Mouse (Mus musculus) kidney, postnatal 4 days (tissue): ENCODE data around the gene Tmem104.

ENCODE experiments used
- DNase-seq, 2 experiments: peaks; one replicate each; pipeline ENCODE4 v3.0.0; 2021; ENCODE audit warnings: mixed read lengths in 2 of 2

Tmem104 gene

DNA sequence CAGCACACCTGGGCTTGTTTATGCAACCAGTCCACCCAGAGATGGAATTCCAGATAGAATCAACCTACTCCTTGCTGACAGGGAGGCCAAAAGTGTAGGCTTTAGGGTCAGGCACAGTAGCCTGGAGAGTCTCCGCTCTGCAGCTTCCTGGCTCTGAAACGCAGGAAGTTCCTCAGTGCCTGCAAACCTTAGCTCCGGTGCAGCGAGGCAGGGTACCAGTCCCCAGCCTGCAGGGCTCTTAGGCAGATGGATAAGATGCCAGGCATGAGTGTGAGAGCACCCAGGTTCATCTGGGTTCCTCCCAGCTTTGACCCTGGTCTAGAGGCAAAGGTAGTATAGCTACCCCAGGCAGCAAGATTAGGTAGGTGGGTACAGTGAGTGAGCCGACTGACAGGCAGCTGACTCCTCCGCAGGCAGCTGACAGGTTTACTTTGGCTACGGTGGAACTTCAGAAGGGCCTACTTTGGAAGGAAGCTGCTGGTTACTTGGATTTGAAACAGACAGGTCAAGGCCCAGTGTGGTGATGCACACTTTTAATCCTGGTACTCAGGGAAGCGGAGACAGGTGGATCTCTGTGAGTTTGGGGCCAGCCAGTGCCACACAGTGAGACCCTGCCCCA is 19.5 kb upstream of the Tmem104 start:
- no peak for DNase-seq

DNA sequence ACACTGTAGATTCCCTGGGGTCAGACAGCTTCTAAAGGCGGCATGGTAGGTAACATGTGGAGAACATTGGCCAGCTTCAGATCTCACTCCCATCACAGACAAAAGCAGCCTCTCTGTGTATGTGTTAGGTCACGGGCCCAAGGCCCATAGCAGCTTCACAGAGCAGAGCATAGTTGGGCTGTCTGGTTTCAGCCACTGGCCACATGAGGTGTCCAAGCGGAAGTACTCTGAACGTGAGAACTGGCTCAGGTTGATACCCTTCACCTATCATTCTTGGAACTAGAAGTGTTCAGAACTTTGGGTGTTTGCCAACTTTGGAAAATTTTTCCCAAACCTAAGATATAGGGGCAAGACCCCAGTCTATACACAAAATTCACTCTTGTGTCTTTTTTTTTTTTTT is 17.9 kb upstream of the Tmem104 start:
- no peak for DNase-seq

DNA sequence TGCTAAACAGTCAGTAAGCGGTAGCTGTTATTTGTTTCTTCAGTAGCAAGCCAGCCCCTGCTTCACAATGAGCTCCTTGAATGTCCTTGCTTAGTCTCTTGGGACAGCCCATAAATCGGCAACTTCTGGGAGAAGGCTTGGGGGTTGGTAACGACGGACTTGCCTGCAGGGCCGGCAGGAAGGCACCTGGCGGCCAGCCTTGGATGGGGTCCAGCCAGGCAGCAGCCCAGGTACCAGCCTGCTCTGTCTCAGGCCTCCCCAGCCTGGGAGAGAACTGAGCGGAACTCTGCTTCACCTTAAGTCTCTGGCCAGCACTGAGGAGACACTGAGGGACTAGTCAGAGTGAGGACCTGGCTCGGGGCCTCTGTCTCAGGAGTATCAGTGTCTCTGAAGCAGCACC is 16.2 kb upstream of the Tmem104 start:
- DNase-seq, result peak; percentile 49 to 56

DNA sequence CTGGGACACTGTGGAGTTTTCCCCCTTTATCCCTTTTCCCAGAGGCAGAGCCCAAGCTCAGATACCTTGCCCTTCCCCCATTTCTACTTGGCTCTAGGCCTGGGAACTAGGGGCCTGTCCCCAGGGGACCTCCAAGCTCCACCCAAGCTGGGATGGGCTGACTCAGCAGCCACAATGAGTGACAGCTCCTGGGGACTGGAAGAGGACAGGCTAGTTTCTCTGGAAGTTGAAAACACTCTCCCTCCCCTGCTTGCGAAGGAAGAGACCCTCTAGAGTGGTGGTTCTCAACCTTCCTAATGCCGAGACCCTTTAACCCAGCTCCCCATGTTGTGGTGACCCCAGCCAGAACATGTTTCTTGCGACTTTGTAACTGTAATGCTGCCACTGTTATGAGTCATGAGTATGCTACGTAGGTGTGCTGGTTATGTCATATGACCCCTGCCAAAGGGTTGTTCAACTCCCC is 14.4 kb upstream of the Tmem104 start:
- DNase-seq, result peak; percentile 69 to 77

DNA sequence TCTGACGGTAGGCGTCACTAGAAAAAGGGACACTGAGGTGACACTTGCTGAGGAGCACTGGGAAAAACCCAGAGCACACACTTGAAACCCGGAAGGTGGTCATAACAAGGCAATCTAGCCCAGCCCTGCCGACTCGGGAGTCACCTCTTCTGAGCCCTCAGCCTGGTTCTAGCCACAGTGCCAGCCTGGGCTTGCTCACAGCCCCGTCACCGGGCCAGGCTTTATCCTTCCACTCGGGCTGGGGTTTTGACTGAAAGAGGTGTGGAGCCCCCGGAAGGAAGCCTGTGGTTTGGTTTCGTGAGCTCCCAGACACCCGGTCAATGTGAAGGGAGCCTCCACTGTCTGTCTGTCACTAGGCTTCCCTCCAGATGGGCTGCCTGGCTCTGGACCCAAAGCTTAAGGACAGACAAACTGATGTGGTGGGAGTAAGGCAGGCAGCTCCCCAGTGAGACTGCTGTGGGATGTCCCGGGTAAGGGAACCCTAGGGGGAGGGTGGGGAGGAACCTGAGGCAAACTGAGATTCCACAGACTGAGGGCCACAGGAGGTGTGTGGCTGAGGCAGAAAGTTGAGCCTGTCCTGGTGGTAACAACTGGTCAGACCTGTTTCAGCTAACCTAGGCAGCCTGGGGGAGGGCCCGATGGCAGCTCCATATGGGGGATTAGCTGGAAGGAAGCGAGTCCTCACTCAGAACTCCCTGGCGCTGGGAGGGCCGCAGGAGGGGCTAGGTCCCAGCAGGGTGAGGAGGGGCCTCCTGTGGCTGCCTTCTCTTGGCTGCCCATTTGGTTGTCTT is 13.5 kb upstream of the Tmem104 start:
- DNase-seq, result peak; percentile 53 to 70

DNA sequence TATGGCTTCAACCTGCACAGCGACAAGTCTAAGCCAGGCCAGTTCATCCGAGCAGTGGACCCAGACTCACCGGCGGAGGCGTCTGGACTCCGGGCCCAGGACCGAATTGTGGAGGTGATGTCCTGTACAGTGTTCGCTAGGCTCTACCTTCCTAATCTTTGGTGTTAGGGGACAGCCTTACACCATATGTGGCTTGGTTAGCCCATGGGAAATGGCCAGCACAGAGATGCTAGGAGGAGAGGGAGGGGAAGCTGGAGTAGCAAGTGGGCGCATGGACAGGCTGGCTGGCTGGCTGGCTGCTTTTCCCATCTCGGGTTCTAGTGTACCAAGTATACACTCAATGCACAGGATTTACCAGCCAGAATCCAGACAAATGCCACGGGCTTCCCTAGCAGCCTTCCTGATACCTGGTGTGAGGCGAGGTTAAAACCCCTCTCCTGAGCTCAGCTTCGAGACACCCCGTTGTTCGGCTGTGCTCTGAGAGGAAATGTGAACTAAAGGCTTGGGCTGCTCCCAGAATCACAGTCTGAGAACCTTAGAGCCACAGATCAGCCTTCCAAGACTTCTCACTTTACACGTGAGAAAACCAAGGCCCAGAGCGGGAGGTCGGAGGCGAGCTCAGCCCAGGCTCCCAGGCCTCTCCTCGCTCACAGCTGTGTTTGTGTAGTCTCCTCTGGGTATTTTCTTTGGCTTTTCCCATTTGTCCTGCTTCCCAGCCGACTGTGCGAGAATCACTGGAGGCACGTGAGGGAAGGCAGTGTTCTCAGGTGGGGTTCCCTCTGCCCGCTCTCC is 10.7 kb upstream of the Tmem104 start:
- peak in 1 of 2 experiments; percentile 47 for DNase-seq

DNA sequence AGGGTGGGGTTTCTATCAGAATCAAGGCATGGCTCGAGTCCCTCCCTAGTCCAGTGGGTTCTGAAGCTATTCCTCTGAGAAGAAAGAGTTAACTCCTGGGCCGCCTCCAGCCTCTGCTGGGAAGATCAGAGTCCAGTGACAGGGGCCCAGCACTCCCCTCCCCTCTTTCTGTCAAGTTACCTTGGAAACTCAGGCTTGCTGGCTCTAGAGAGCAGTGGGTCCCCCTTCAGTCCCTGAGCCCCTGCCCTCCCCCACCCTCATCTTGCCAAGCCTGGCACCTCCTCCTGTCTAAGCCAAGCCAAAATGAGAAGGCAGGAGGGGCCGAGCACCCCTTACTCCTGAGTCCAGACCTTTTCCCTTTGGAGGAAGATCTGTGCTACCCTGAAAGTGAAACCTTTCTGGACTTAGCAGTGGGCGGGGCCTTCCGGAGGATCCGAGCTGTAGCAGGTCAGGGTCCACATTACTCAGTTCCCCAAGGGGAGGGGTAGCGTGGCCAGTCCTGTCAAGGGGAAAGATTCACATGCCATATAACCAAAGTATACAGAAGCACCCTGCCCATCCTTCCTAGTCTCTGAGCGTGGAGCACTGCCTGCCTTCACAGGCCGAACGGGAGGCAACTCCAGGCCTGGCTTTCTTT is 9.6 kb upstream of the Tmem104 start:
- DNase-seq, result peak; percentile 68 to 82

DNA sequence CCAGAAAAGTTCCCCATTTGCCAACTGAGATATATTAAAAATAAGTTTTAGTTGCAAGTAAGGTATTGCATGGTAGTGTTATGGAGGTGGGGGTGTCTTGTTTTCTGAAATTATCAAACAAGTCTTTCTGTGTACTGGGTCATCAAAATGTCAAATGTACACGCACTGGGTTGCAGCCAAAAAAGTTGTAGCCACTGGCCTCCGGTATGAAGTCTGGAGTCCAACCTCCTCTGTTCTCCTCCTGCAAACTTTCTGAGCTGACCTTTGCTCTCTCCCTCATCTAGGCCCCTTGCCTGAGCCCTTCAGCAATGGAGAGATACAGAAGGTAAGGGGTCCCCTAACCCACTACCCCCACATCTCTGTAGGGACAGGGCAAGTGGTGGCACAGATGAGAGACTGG is 8.5 kb upstream of the Tmem104 start:
- no peak for DNase-seq

DNA sequence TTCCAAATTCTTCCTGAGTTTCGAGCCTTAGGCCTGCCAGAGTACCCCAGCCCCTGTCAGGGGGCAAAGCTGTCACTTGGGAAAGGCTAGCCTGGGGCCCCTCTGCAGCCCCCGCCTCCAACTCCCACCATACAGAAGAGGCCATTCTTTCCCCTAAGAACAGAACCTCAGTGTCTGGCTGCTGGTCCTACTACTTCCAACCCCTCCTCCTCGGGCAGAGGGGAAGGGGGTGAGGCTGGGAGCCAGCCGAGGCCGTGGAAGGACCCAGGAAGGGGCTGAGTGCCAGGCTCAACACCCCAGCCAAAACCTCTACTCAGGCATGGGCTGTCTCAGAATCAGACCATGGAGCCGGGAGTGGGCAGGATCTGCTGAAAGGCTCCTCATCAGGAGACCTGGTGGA is 8.1 kb upstream of the Tmem104 start:
- no peak for DNase-seq

DNA sequence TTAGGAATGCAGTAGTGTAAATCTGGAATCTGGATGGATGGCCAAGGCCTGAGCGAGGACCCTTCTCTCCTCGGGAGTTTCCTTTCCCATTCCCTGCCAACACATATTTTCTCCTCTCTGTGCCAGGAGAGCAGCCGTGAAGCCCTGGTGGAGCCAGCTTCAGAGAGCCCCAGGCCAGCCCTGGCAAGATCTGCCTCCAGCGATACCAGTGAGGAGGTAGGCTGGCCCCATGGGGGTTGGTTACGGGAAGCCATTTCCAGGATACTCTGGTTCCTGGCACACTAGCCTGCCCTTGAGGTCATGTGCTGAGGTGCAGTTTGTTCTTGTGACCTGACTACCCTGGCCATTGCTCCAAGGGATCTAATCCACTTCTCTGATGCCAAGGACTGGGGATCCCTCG is 7.4 kb upstream of the Tmem104 start:
- no peak for DNase-seq

DNA sequence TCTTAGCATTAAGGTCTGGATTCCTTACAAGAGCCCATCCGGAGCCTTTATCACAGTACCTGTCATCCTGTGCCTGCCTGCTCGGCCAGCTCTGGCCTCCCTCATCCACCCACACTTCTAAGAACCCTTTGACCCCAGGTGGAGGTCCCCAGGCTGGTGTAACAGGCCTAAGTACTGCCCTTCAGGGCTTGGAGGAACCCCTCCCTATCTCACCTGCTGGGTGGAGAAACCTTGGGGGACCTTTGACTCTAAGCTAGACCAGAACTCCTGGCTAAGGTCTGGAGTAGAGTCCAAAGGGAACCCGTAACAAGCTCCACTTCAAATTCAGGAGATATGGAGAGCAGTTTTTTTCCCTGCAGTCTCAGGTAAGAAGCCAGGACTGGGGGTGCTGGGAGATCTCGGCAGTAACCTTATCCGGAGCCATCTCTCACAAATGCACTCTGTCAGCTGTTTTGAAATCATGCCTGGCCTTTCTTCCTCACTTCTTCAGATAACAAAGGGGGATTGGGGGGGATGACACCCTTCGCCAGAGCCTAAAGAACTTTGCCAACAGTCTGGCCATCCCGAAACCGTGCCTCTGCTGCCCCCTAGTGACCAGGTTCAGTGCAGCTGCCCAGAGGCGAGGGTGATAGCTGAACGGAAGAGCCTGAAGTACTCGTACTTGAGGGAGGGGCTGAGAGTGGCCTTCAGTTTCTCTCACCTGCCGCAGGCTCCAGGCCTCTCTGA is 5.2 kb upstream of the Tmem104 start:
- DNase-seq, result peak; percentile 92 to 93

DNA sequence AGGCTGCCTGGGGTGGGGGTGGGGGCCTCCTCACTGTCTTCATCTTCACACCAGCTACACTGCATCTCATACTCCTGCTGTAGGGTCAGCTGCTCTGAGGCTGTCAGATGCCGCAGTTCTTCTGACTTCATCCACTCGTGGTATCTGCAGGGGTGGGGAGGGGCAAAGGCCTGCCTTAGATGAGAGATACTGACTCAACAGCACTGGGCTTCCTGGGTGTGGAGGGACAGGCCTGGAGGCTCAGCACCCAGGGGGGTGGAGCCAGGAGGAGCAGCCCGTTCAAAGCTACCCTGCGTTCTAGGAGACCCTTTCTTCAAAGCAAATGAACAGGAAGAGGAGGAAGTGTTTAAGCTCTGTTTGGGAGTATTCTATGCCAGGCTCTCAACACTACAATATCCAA is 2.3 kb upstream of the Tmem104 start:
- DNase-seq, result no peak

DNA sequence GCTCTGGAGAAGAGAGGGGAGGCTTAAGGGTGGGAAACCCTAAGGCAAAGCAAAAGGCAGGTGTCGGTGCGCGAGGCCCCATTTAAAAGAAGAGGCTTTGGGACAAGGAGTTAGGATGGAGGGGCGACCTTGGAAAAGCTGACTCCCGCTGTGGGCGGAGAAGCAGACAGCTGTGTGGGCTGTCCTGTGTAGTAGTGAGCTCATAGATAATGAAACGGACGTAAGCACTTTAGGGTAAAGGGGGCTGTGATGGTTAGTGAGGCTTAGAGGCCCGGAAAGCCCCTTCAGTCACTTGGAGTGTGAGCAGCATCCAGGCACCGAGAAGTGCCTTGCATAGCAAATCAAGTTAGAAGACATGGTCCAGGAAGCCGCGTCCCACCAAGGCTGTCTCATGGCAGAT is 406 bp downstream of the Tmem104 start, which contains the start of gene Nat9:
Gene Nat9 (minus strand): TSS at position 167 of the 400 bp plus-strand sequence.
- DNase-seq, result no peak

DNA sequence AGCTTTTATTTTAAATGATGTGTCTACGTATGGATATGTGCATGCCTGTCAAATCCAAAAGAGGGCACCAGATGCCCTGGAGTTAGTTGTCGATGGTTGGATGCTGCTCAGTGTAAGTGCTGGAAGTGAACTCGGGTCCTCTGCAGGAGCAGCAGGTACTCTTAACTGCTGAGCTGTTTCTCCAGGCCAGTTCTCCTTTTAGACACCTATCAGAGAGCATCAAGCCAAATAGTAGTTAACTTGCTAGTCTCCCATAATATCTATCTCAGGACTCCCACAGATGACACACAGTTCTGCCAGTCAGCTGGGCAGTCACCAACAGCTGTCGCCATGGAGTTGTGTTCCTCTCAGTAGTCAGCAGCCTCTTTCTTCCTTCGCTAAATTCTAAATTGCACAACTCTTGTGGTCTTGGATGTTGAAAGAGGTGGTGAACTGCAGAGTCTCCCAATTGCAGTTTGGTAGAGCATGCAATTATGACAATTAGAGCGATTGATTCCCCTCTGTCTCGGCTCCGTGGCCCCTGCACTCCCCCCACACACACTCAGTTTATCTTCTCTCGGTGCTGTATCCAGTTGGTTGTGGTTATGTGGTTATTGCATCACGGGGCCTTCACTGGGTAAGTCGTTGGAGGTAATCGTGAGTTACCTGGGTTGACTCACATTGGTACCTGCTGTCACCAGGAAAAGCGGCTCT is 1.4 kb downstream of the Tmem104 start:
- no peak for DNase-seq

DNA sequence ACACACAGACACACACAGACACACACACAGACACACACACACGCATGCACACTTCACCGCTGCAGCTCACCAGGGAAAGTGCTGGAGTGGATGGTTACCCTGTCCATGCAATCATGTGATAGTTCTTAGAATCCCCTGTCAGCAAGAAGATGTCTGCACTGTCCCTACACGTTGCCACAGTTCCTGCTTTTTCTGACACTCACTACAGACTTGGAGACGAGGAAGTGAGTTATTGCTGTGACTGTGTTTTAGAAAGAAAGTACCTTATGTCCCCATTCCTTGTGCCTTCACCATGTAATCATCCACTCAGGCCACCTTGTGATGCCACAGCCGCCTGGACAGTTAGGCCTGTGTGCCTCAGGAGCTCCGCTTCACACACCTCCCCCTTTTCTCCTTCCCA is 2.0 kb downstream of the Tmem104 start:
- DNase-seq, result no peak

DNA sequence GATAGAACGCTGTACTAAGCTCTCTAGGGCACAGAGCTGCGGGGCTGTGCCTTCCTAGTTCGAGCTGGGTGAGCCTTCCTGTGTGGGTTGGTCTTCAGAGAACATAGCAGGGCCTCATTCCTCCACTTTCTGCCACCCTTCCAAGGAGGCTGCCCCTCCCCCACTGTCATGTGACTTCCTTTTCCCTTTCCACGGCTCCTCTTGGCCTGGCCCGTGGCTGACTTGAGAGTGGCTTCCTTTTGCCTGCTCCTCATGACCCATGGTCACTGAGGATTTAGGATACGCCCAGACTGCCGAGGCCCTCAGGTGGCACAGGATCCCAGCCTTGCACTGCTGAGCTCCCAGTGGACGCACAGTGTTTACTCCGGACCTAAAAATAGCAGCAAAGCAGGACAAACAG is 4.9 kb downstream of the Tmem104 start:
- DNase-seq, result peak; percentile 68 to 80

DNA sequence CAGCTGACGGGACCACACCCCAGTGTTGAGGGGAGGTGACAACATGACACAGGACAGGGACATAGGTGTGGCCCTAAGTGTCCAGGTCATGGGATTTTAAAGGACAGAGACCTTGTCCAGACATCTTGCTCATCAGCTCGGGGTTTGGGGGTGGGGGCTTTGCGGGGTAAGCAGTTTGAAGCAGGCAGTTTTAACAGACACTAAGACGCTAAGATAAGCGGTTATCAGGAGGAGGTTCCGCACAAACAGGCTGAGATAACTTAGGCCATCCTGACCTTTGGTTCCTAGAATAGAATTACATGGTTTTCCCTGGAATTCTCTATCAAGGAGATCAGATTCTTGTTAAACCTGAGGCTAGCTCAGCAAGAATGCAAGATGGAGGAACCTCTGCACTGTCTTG is 7.4 kb downstream of the Tmem104 start:
- DNase-seq, result no peak

DNA sequence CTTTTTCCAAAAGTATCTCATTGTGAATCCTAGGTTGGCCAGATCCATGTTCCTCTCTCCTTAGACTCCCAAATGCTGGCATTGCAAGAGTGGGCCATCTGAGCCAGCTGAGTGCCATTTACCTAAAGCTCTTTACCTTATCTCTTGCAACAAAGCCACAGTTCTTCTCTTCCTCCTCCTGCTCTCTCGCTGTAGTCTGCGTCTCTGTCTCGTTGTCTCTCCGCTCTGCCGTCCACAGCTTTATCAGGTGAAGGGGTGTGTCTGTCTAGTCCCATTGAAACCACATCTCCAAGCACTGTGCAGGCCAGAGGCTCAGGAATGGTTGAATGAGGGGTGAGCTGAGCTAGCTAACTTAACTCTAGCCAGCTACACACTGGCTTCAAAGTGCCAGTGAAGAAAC is 8.6 kb downstream of the Tmem104 start:
- DNase-seq, result no peak

DNA sequence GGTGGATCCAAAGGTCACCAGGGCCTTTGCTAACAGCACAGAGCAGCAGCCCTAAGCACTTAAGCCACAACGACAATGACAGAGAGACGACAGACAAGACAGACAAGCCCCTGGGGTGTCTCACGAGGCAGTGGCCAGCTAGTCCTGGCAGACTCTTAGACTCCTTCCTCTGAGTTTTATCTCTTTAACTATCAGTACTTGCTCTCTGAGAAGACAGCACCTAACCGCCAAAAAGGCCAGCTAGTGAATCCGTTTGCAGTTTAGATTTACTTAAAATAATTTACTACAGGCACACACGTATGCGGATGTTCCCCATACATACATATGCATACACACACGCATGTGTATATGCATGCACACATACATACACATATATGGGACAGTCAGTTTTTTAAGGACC is 10.3 kb downstream of the Tmem104 start:
- DNase-seq, result no peak

DNA sequence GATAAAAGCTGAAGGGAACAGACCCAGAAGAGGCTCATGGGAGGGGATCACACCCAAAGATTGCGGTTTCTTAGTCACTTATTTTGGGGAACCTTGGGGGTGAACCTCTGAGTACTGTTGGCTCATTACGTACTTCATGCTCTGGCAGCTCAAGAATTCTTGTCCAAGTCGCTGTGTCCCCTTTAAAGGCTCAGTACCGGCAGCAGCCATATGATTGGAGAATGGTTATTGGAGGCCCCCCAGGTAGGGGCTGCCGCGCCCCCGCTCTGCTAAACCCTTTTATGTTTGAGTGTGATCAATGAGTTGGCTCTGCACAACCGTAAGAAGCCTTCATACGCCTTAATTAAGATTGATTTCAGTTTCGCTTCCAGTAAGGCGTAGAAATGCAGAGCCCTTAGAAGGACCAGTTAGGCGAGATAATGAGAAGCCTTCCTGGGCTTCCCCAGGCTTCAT is 11.7 kb downstream of the Tmem104 start:
- no peak for DNase-seq

DNA sequence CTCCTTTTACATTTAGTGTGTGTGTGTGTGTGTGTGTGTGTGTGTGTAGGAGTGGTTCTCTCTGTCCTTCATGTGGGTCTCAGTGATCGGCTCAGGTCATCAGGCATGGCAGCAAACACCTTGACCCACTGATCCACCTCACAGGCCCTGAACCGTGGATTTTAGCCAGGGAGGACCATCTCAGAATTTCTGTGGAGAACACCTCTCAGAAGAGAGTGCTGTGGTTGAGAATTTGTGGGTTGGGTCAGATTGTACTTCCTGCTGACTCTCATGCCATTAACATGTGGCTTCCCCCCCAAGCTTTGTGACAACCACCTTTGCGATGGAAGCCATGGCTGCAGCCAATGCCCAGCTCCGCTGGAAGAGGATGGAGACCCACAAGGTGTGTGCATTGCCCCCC is 13.2 kb downstream of the Tmem104 start:
- no peak for DNase-seq

DNA sequence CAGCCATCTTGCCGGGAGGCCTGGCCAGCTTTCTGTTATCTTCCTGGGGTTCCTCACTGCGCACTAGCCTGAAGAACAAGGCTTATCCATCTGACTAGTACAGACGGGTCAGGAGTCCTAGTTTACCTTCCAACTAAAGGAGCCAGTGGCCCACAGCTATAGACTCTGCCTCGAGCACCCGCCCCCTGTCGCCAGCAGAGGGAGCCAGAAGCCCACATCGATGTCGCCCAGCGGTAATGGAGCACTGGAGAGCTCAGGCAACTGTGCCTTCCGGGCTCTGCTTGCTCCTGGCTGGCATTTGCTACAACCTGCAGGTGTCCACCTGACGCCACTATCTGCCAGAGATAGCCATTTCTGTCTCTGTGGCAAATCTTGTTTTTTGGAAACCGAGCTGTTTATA is 15.0 kb downstream of the Tmem104 start:
- peak; percentile 87 to 90 for DNase-seq
